Mouse (Mus musculus) MEL (cell line): ENCODE results near the gene Esrra. TPM values are rescaled to one million over a fixed set of nuclear protein-coding genes. Genes with fewer than 3 reads are reported as not detected.

Experiments used
- DNase-seq: peaks from one replicate; pipeline ENCODE4 v3.0.0; 2011; ENCODE audit warnings: low read depth, low spot score
- H3K27ac ChIP-seq: 2 replicates; pipeline ENCODE4 v1.5.1; 2012; ENCODE audit warnings: low read depth, mild to moderate bottlenecking, control low read depth, low read length, moderate library complexity; ENCODE audit not compliant: control insufficient read depth
- H3K27me3 ChIP-seq, 2 experiments: fragments of 150-350 bp in 1 of 2; sonication (generic) in 1 of 2; 2 replicates each; pipeline ENCODE4 v1.6.1; 2012; ENCODE audit warnings: low read length in 2 of 2, mild to moderate bottlenecking in 2 of 2, improper control_type of control experiment in 1 of 2, moderate library complexity in 1 of 2; ENCODE audit not compliant: insufficient read depth in 2 of 2, control insufficient read depth in 1 of 2
- H3K36me3 ChIP-seq, 2 experiments: 2 replicates each; pipeline ENCODE4 v1.6.1; 2012 to 2014; ENCODE audit warnings: low read length in 2 of 2, improper control_type of control experiment in 1 of 2, inconsistent platforms in 1 of 2, mild to moderate bottlenecking in 1 of 2; ENCODE audit not compliant: insufficient read depth in 2 of 2, control insufficient read depth in 1 of 2
- H3K4me1 ChIP-seq, 2 experiments: fragments of 150-350 bp in 1 of 2; sonication (generic) in 1 of 2; 2 replicates each; pipeline ENCODE4 v1.6.1; 2012; ENCODE audit warnings: low read length in 2 of 2, improper control_type of control experiment in 1 of 2, mild to moderate bottlenecking in 1 of 2; ENCODE audit not compliant: insufficient read depth in 2 of 2, control insufficient read depth in 1 of 2
- H3K4me3 ChIP-seq, 2 experiments: fragments of 150-350 bp in 1 of 2; sonication (generic) in 1 of 2; 2 replicates each; pipeline ENCODE4 v1.5.1; 2012; ENCODE audit warnings: low read depth in 2 of 2, low read length in 2 of 2, mild to moderate bottlenecking in 2 of 2, moderate library complexity in 2 of 2, control low read depth in 1 of 2, improper control_type of control experiment in 1 of 2; ENCODE audit not compliant: control insufficient read depth in 1 of 2, insufficient read depth in 1 of 2
- H3K79me2 ChIP-seq: 2 replicates; pipeline ENCODE4 v1.6.1; 2012; ENCODE audit warnings: mild to moderate bottlenecking, low read length, moderate library complexity; ENCODE audit not compliant: control insufficient read depth, poor library complexity, insufficient read depth
- H3K9ac ChIP-seq: 2 replicates; pipeline ENCODE4 v1.6.1; 2012; ENCODE audit warnings: low read depth, mild to moderate bottlenecking, control low read depth, low read length, moderate library complexity; ENCODE audit not compliant: control insufficient read depth, poor library complexity, severe bottlenecking
- H3K9me3 ChIP-seq: fragments of 150-350 bp; sonication (generic); replicated peaks from 2 replicates; pipeline ENCODE4 v1.6.1; 2012; ENCODE audit warnings: mild to moderate bottlenecking, low read length, improper control_type of control experiment, moderate library complexity; ENCODE audit not compliant: insufficient read depth
- ETS1 ChIP-seq: IDR thresholded peaks from 2 replicates; pipeline ENCODE4 v1.6.1; 2012; ENCODE audit warnings: low read depth, mild to moderate bottlenecking, inconsistent platforms, low read length, improper control_type of control experiment, moderate library complexity
- MAX ChIP-seq: IDR thresholded peaks from 2 replicates; pipeline ENCODE4 v1.6.1; 2011; ENCODE audit warnings: low read length, improper control_type of control experiment
- MXI1 ChIP-seq: IDR thresholded peaks from 2 replicates; pipeline ENCODE4 v1.6.1; 2011; ENCODE audit warnings: mild to moderate bottlenecking, low read depth, low read length, improper control_type of control experiment
- POLR2AphosphoS5 ChIP-seq: IDR thresholded peaks from 2 replicates; pipeline ENCODE4 v1.6.1; 2012; ENCODE audit warnings: low read depth, borderline replicate concordance, mild to moderate bottlenecking, inconsistent platforms, low read length, moderate library complexity, mixed read lengths
- TCF12 ChIP-seq: IDR thresholded peaks from 2 replicates; pipeline ENCODE4 v1.6.1; 2014; ENCODE audit warnings: low read depth, mild to moderate bottlenecking, inconsistent platforms, low read length, improper control_type of control experiment, moderate library complexity
- USF1 ChIP-seq: IDR thresholded peaks from 2 replicates; pipeline ENCODE4 v1.6.1; 2014; ENCODE audit warnings: low read depth, mild to moderate bottlenecking, inconsistent platforms, low read length, improper control_type of control experiment, moderate library complexity
- ZC3H11A ChIP-seq: IDR thresholded peaks from 2 replicates; pipeline ENCODE4 v1.6.1; 2012; ENCODE audit warnings: low read depth, mild to moderate bottlenecking, inconsistent platforms, low read length, improper control_type of control experiment
- polyA plus RNA-seq, 2 experiments: library from polyadenylated mRNA; stranded (reverse) in 1 of 2; unstranded in 1 of 2; fragments of >175 nt in 1 of 2; fragments of >200 nt in 1 of 2; gene quantifications; 2 replicates each; pipeline versions ENCODE4 v1.2.1 to v1.2.4; 2012; ENCODE audit warnings: low replicate concordance in 2 of 2, low read depth in 1 of 2; ENCODE audit not compliant: insufficient read length in 2 of 2, insufficient read depth in 1 of 2, missing spikeins in 1 of 2
- total RNA-seq: library from RNA; depleted of rRNA; stranded (reverse); fragments of 300-350 nt; gene quantifications from 2 replicates; pipeline ENCODE4 v1.2.3, GENCODE M21; 2012

Esrra gene
- total and polyA plus RNA-seq, 3 experiments: 32.5 to 40.9 TPM; not detected in 1

GRCm38 (mm10) chr19:6950613-6951153 is 29.1 kb upstream of the Esrra start:
- Histone ChIP-seq H3K4me1 (0 out of 4 replicates have a peak, but pooled peaks cover 0 to 6% of the 10 kb centered on the region in 2 experiments), H3K27me3 (no peaks in the 10 kb centered on the region), H3K4me3 (peak overlapping the region; percentile 59 to 61), H3K79me2 (peaks cover 1% of the 10 kb centered on the region; the same call in 1 of the 2 replicates), H3K9ac (peak overlapping the region; percentile 82), H3K9me3 (no peaks in the 10 kb centered on the region), H3K36me3 (peaks cover 0 to 6% of the 10 kb centered on the region in 2 experiments; a peak in 1 of 4 replicates), H3K27ac (peak overlapping the region; percentile 91)
- peak; percentile 65 for DNase-seq
- no peak for TF ChIP-seq USF1
- 0 out of 2 replicates have a peak, but pooled peaks have one; percentile 10 for TF ChIP-seq MXI1

- Histone ChIP-seq H3K79me2 (peaks cover 1% of the 10 kb centered on the region; the same call in 1 of the 2 replicates), H3K9me3 (no peaks in the 10 kb centered on the region), H3K4me1 (0 out of 4 replicates have a peak, but pooled peaks cover 0 to 6% of the 10 kb centered on the region in 2 experiments), H3K4me3 (no peak overlapping the region; a peak in 1 of 4 replicates), H3K27ac (no peak overlapping the region), H3K36me3 (peaks cover 0 to 6% of the 10 kb centered on the region in 2 experiments; a peak in 1 of 4 replicates), H3K27me3 (no peaks in the 10 kb centered on the region), H3K9ac (no peak overlapping the region; the same call in 1 of the 2 replicates)
- no peak for DNase-seq
- TF ChIP-seq MAX (0 out of 2 replicates have a peak, but pooled peaks have one; percentile 26), POLR2AphosphoS5 (no peak)
Observed at GRCm38 (mm10) chr19:6949951-6950350, 28.3 kb upstream of the Esrra start.

- peaks cover 1% of the 10 kb centered on the region; the same call in 1 of the 2 replicates for H3K79me2 ChIP-seq
- no peak for DNase-seq
- TF ChIP-seq TCF12: no peak
- TF ChIP-seq ZC3H11A: no peak
- TF ChIP-seq ETS1: no peak
- TF ChIP-seq, all 39 proteins: peak for 0
- 0 out of 4 replicates have a peak, but pooled peaks cover 0 to 6% of the 10 kb centered on the region in 2 experiments for H3K4me1 ChIP-seq
- no peaks in the 10 kb centered on the region for H3K27me3 ChIP-seq
- peaks cover 0 to 6% of the 10 kb centered on the region in 2 experiments; a peak in 1 of 4 replicates for H3K36me3 ChIP-seq
- H3K9ac ChIP-seq: no peak overlapping the region
- no peak overlapping the region for H3K4me3 ChIP-seq
- H3K9me3 ChIP-seq: no peaks in the 10 kb centered on the region
- no peak overlapping the region for H3K27ac ChIP-seq
Observed at GRCm38 (mm10) chr19:6949532-6949931, 27.9 kb upstream of the Esrra start.
